Mouse (Mus musculus) mature B cell (primary cell): ENCODE data around the gene Cnga1.

Experiments used
- in situ Hi-C: fragments of 300-500 bp; cut with MboI; formaldehyde crosslinking; loops from 2 replicates; pipeline ENCODE4 v1.14.3; 2019

Gene Cnga1

DNA sequence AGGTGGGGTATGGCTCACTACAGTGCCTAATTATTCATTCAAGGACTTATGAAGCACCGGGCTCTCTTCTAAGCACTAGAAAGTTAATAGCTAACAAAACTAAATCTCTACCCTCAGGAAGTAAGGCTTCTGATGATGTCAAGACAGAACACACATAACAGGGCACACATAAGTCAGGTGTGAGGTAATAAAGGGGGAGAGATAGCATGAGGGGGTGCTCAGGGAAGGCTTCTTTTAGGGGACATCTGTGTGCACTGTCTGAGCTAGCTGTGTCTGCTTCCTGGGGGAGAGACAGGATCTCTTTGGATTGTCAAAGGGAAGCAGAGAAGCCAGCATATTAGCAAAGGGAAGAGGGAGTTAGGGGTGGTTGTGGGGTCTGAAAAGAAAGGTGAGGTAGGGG lies at the start of gene Cnga1:
Cnga1 (minus strand) TSS at position 101 of the 400 bp plus-strand sequence.
- in situ Hi-C loops: no loop called here

DNA sequence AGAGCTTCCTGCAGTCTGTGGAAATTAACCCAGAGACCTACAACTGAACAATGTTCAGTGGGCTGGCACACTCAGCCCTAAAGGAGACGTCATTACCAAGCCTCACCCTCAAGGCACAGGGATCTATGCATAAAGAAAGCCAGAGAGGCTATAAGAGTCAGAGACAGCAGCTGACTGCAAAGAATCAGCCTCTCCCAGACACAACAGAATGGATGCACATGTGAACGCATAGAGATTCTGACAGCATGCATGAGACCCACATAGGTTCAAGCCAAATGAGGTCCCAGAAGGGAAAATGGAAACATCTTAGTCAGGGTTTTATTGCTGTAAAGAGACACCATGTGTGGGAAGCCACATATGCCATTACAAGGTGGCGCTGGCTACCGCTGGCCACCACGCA lies 46.4 kb upstream of the Cnga1 start:
- in situ Hi-C loops: no loop called here

DNA sequence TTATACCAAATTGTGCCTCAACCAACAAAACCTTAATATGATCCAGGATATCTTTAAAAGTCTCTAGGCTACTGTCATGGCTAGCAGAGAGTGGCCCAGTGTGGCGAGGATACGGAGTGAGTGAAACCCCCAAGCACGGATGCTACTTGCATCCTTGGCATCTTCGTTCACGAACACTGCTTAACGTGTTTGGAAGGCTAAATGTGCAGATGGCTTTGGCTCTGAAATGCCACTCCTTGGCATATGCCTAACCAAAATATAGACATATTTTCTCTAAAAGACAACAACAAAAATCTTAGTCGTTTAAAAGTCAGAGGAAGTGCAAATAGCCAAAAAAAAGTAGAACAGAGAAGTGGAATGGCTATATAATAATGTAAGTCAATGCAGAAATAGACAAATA lies 45.5 kb upstream of the Cnga1 start:
- in situ Hi-C loops: no loop called here

DNA sequence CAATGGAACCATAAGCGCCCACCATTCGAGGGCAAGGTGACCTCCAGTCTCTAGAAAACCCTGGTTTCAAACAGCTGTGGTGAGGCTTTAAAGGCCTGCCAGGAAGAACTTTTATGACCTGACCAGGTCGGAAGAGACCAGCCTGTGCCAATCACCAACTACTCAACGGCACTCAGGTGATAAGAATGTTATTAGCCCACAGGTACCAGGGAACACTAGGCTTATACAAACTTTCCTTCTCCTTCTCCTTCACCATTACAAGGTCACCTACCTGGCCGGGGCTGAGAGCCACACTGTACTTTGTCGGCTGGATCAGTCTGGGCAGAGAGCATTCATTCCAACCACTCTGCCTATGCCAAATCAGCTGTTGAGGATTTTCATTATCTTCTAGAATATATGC lies 37.4 kb upstream of the Cnga1 start:
- in situ Hi-C loops: no loop called here

DNA sequence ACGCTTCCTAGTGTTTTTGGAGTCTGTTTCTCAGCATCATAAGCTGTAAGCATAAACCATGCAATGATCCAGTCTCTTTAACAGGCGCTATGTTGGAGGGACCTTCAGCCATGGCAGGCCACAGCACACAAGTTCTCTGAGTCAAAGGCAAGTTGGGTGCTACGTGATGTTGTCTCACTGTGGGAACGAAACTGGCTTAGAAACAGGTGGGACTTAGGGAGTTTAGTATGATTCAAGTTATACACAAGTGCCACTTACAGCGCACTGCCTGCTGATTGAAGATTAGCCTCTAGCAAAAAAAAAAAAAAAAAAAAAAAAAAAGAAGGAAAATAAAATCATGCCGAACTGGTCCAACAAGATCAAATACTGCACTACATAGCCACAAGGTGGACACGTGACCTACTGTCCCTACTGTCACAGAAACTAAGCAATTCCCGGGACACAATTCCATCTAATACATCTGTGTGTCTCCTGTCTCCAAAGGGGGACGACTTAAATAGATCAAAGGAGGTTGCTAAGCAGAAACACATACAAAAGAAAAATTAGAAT lies 31.0 kb upstream of the Cnga1 start:
- in situ Hi-C loops: no loop called here

DNA sequence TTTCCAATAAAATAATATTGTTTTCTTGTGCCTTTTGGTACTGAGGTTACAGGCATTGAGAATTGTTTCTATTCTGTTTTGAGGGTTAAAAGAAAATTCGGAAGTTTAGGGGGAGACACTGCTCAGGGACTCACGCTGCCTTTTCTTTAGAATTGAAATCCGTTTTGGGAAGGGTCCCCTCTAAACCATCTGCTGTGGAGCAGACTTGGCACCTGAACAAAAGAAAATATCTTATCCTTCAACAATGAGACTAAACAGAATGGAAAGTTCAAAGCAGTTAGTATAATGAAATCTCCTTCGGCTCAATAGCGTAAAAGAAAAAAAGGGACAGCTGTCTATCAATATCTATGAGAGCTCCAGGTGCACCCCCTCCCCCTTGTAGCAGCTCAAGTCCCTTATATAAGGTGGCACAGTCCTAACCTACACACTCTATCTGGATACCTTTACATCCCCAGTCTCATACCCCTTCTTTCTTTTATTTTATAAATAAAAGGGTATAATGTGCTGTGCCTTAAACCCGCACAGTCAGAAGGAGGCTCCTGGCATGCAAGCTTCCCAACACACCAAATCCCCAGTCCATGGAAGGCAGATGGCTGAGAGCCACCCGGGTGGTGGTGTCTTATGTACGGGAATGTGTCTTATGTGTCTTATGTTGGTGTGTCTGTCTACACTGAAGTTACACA lies 27.1 kb upstream of the Cnga1 start:
- in situ Hi-C loops: no loop called here

DNA sequence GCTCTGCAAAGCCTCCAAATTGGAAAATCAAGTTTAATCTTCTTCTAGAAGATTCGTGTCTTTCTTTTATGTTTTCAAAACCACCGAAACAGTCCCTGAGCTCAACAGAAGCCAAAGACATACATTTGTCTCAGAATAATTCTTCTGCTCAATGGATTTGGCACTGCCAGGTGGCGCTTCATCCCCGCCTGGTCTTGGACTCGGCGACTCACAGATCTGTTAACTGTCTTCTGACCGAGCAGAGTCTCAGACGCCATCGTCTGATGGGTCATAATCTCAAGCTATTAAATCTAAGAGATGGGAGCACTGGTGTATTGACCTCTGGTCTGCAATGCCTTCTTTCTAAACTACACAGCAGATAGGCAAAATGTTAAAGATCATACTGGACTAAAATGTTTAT lies 24.3 kb upstream of the Cnga1 start:
- in situ Hi-C loops: no loop called here

DNA sequence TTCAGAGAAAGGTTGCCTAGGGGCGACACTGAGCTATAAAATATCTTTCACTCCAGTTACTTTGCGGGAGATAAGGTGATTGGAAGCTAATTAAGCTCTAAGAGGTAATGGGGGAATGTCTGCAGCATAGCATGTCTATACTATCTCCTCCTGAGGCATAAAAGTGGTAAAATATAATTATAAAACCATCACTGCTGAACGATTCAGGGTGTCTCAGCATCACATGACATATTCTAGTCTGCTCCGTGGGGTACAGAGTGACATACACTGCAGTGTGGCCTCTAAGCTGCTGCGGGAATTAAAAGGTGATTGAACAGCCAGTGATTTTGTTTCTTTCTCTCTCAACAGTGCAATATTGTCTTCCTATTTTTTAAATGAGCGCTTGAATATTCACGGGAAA lies 22.4 kb upstream of the Cnga1 start:
- in situ Hi-C loops: no loop called here

DNA sequence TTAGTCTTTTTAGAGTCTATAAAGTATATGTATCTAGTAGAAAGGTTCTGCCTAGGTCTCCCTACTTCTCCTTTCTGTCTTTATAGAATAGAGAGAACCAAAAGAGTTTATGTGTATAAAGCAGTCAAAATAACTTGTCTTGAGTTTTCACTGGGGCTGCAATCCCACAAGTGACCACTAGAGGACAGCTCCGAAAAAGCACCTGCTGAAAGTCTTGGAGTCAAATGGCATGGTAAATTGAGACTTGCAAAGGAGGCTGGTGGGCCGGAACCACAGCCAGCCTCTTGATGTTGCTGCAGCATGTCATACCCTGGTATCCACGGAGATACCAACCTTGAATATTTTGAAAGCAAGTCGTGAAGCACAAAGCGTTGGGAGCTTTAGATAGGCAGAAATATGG lies 21.2 kb upstream of the Cnga1 start:
- in situ Hi-C loops: no loop called here

DNA sequence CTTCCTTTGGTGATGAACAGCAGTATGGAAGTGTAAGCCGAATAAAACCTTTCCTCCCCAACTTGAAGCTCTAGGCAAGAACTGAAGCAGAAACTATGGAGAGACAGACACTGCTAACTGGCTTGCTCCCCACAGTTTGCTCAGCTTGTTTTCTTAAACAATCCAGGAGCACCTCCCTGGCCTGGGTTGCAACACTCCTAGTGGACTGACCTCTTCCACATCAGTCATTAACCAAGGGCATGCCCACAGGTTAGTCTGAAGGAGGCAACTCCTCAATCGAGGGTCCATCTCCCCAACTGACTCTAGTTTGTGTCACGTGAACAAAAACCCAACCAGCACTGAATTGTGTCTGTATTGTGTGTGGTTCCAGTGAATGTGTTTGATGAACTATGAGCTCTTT lies 20.8 kb upstream of the Cnga1 start:
- in situ Hi-C loops: no loop called here

DNA sequence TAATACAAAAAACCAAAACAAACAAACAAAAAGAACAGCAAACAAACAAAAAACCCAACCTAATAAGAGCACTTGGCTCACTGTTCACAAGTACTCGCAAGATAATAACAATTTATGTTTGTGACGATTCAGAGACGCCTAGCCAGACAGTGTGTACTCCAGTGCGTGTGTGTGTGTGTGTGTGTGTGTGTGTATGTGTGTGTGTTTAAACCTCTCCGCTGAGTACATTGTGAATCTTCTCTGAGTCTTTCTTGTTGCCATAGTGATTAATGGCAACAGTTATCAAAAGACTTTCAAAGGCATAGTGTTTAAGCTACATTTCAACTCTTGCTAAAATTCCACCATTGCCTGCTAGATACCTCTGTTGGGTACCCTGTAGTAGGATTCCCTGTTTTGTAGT lies 20.1 kb upstream of the Cnga1 start:
- in situ Hi-C loops: no loop called here

DNA sequence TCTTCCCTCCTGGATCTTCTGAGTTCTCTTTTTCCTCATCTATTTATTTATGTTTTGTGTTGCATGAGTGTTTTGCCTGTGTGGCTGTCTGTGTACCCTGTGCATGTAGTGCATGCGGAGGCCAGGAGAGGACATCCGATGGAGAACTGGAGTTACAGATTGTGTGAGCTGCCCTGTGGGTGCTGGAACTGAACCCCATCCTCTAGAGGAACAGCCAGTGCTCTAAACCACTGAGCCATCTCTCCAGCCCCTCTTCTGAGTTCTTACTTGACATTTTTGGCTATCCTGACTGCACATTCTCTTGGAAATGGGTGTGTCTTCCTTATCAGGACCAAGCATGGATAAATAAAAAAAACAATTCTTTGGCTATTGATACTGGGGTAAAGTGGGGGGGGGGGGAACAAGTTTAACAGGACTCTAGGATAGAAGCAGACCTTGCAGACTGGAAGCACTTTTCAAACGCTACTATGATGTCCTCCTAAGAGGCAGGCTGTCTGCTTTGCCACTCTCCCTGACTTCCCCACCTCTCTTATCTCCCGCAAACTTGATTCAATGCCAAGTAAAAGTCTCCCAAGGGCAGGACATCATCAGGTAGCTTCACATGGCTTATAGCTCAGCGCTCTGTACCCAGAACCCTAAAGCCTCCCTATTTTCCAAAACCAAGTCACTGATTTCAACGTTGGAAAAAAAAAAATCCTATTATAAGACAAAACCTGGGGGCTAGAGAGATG lies 17.1 kb upstream of the Cnga1 start:
- in situ Hi-C loops: no loop called here

DNA sequence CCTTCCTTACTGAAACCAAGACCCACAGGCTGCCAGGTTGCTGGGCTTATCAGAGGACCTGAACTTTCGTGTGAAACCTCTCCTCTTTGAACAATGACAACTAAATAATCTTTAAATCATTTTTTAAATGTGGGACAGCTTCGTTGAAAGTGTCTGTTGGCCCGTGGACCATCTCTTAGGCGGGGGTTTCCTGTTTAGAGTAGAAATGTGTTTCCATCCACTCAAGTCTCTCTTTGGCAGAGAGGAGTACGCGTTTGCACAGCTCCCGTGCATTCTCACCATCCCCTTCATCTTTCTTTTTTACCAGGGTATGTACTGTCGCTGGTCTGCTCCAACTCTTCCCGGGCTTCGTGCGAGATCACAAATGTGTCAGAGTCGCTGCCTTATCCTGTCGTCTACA lies 14.3 kb upstream of the Cnga1 start:
- in situ Hi-C loops: no loop called here

DNA sequence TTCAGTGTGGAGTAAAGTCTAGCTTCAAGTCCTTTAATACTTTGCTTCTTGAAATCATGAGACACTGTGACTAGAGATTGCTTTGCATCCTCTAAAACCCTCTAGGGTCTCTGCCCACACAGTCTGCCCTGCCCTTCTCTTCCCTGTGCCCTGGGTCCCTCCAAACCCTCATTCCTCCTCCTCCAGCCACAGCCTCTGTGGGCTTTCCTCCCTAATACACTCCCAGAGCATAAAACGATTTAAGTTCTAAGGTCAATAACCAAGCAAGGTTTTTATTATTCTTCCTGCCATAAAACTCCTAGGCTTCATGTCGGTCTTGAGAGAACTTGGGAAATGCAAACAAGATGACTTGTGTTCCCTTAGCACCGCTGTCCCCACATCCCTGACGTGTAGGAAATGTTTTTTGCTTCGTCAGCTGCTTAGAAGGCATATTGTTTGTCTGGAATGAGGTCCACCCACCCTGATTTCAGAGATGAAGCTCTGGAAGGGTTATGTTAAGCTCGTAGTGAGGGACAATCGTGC lies 12.3 kb upstream of the Cnga1 start:
- in situ Hi-C loops: no loop called here

DNA sequence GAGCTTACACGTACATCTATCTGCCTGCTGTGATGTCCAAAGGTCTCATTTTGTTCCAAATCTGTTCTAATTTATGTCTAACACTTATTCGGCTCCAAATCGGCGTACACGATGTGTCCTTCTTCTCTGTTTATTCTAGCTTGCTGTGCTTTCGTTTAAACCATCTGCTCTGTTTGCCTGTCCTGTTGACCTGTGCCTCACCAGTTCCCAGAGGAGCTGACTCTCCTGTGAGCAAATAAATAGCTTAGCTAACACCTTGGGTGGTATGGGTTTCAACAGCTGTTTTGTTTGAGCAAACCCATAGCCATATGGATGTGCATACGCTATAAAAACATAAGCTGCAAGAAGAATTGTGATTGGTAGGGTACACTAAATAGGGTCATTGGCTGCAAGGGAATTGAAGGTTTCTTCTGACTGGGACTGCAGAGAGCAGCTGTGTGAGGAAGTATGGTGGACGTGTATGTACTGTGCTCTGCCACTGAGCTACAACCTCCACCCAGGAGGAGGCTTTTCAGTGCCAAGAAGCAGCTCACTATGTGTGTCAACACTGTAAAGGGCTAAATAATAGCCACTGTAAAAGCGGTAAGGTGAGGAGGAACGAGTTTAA lies 9.1 kb upstream of the Cnga1 start:
- in situ Hi-C loops: no loop called here

DNA sequence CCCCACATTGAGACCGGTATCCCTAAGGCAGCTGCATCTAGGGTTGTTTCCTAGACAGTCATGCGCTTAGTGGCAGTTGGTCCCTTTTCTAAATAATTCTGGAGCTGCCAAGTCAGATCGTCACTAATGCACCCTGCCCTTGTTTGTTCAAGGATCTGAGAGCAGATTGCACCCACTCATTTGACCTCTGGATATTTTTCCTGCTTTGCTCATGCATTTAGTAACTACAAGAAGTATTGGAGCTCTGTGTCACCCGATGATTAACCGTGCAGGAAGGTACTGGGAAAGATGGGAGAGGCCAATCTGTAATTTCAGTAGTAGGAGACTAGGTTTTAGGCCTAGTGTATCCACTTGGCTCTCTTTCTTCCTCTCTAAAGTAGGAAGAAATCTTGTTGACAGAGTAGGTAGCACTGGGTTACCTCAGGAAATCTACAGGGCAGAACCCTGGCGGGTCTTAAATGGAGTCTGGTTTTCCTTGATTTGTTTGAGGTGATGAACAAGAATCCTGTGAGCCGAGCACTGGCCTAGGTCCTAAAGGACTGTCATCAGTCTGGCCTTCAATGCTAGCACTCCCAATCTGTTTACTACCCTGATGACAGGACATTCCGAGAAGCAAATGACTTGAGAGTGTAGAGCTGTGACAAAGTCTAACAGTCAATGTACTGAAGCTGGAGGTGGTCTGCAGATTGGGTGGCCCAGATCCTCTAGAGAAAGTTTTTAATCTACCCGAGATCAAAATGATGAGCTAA lies 5.1 kb upstream of the Cnga1 start:
- in situ Hi-C loops: no loop called here

DNA sequence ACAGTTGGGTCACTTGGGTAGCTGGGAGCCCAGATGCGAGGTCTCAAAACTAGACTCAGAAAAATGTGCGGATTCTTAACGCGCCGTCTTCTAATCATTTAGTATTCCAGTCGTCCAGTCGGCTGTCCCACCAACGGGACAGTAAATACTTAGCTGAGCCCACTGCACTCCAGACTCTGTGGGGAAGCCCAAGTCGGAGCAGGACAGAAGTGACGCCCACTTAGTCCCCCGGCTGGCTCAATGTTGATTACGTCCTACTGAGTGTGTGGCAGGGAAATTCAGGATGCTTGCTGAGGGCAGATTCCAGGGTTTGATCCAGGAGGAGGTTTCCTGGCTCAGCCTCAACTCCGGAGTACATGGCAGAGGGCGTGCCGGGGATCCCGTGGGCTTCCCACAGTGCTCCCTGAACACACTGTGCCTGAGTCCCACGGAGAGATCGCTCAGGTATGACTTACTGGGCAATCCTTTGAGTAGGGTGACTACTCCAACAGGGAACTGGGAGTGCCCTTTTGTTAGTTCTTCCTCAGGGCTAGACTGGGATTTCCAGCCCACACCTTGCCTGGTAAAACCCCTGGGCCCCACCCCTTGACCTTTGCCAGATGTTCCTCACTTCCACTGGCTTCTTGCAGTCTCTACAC lies 4.0 kb upstream of the Cnga1 start:
- in situ Hi-C loops: no loop called here

DNA sequence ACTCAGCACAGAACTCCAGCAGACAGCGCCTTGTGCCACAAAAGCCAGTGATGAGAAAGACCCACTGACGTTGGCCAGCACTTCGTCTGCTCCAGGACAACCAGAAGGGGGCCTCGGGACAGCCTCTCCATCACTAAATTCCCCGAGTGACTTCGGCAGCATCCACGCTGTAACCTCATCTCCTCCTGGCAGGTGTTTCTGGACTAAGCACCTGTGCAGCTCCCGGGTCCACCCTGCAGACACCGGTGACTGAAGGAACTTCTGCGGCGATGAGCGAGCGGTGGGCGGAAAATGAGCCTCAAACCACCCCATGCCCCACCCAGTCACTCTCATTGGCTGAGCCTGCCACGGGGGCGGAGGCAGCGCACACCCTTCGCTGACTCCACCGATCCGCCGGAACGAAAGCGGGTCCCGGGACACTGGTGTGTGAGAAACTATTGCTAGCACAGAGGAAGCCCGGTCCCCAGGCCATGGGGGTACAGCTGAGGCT lies 3.4 kb upstream of the Cnga1 start, which contains the start of gene Nipal1:
Nipal1 (plus strand) TSS at position 378 of the 490 bp plus-strand sequence.
- in situ Hi-C loops: no loop called here

DNA sequence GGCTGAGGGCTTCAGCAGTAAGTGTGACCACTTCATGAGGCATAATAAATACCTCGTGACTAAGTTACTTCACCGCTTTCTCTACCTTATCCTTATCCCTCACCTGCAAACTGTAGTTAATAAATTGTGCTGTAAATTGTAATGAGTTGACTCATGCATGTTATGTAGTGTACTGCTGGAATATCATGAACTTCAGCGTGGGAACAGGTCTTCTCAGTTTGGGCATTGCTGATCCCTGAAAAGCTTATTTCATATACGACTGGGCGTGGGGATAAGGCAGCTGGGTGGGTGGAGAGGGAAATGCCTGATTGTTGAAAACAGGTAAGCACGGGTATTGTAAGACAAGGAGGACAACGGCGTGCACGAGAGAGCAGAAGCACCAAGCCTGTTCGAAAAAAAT lies 2.9 kb upstream of the Cnga1 start:
- in situ Hi-C loops: no loop called here

DNA sequence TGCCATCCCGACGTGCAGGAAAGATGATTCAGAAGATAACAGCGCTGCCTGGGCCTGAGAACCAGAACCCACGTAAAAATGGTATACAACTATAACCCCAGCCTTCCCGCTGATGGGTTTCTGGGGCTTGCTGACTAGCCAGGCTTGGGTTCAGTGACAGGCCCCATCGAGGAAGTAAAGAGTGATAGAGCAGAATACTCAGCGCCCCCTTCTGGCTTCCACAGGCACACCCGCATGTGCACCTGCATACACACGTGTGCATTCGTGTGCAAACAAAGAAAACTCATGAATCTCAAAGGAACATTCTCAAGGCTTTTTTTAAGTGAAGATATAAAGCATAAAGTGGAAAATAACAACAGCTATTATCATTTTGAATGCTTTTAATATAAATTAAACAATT lies 2.1 kb upstream of the Cnga1 start:
- in situ Hi-C loops: no loop called here

DNA sequence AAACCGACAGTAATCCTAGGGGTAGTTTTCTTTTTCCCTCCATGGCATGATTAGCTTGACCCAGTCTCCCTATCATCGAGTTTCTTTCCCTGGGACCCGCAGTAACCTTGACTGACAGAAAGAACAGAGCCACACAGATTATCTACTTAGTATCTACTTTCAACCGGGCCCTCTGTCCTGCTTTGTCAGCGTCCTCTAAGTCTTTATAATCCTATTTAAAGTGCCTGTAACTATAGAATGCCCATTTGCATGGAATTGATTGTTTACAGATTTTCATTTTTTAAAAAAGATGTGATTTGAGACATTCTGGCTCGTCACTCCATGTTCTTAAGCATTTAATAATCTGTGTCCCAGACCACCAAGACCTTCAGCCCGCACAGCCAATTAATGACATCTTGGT lies 420 bp downstream of the Cnga1 start:
- in situ Hi-C loops: no loop called here
